26 mouse cellular contexts compared by ENCODE assay signal in the genomic region with DNA sequence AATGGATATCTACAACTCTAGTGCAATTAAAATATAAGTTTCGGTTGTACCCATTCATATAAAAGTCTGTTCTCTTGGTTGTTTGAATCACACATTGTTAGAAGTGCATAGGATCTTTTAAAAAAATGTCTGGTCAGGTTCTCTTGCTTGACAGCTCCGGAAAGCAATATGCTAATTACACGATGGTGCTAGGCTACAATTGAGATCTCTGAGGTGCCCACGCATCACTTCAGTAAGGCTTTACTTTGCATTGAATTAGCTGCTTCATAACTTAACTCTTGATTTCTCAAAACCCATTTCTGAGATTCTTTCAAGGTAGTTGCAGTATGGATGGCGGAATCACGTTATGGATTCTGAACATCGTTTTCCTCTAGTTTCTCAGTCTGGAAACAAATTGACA. TPM values are rescaled to one million over a fixed set of nuclear protein-coding genes. Genes with fewer than 3 reads are reported as not detected.
DNase-seq lines count a peak whose midpoint lies in the region; ATAC-seq and TF ChIP-seq lines count a peak whose summit lies in the region.
"Had no signal": no experiment of that assay in that cellular context is flagged by ENCODE, and none has a peak within 500 bp of the region (broad histone marks: within the 10 kb centered on the region; RNA-seq: fewer than 3 reads in every experiment).

No protein-coding gene starts in this region.

- H3K9me3 ChIP-seq in midbrain, embryonic 15.5 days = no peaks in the 10 kb centered on the region
- no peaks in the 10 kb centered on the region for H3K9me3 ChIP-seq in midbrain, postnatal 0 days (ENCODE audit: low read length)
- H3K9me3 ChIP-seq: embryonic facial prominence, embryonic 12.5 days; forebrain, embryonic 15.5 days had no signal

- peaks cover 26% of the 10 kb centered on the region for H3K4me1 ChIP-seq in midbrain, embryonic 15.5 days
- peaks cover 8% of the 10 kb centered on the region; the same call in 1 of the 2 replicates for H3K4me1 ChIP-seq in midbrain, postnatal 0 days (ENCODE audit: insufficient read depth, low read length)
- H3K4me1 ChIP-seq: embryonic facial prominence, embryonic 10.5 days had no signal

- no peak overlapping the region for H3K4me2 ChIP-seq in midbrain, embryonic 15.5 days
- H3K4me2 ChIP-seq in midbrain, postnatal 0 days (ENCODE audit: low read depth, low read length, poor library complexity, severe bottlenecking) = no peak overlapping the region
- H3K4me2 ChIP-seq: embryonic facial prominence, embryonic 12.5 days; forebrain, embryonic 13.5 days; forebrain, embryonic 15.5 days had no signal

- H3K27ac ChIP-seq in layer of hippocampus, adult 2 months = peak overlapping the region; percentile 32
- H3K27ac ChIP-seq in midbrain, embryonic 15.5 days = peak overlapping the region; percentile 36
- H3K27ac ChIP-seq in midbrain, postnatal 0 days (ENCODE audit: low read depth, low read length) = no peak overlapping the region
- H3K27ac ChIP-seq: embryonic facial prominence, embryonic 10.5 days; embryonic facial prominence, embryonic 12.5 days; forebrain, embryonic 13.5 days had no signal

- no peak for DNase-seq in frontal cortex, postnatal 10 days (ENCODE audit: low spot score in 2 of 2)
- no peak for DNase-seq in layer of hippocampus, adult 2 months (ENCODE audit: low spot score in 2 of 2)
- DNase-seq in layer of hippocampus, postnatal 10 days (ENCODE audit: low spot score in 2 of 2) = no peak
- DNase-seq in midbrain, postnatal 0 days (ENCODE audit: low spot score) = no peak
- DNase-seq in right cerebral cortex, adult 18-20 months = peak; percentile 32
- no peak for DNase-seq in right cerebral cortex, postnatal 25 days
- DNase-seq: adrenal gland, adult 8-10 months; adrenal gland, postnatal 14 days; adrenal gland, postnatal 36 days; B cell, adult 2 months; cerebellum, adult 11-12 months; cerebellum, adult 2 months; cerebellum, adult 9-10 months; cerebellum, postnatal 10 days; cerebellum, postnatal 25 days had no signal

- ATAC-seq in frontal cortex, adult (ENCODE audit: low TSS enrichment) = peak; percentile 84
- no peak for ATAC-seq in midbrain, embryonic 15.5 days (replicated peaks)
- no peak for ATAC-seq in midbrain, postnatal 0 days (ENCODE audit: low FRiP score)
- ATAC-seq: activated CD4-positive, CD25-positive, alpha-beta regulatory T cell, adult 4 months; CD4-positive, CD25-positive, alpha-beta regulatory T cell, adult 4 months; Patski had no signal

- H3K27me3 ChIP-seq in midbrain, embryonic 15.5 days (replicated peaks) = no peaks in the 10 kb centered on the region
- H3K27me3 ChIP-seq in midbrain, postnatal 0 days (ENCODE audit: insufficient read depth, low read length) = no peaks in the 10 kb centered on the region
- H3K27me3 ChIP-seq: CH12.LX; embryonic facial prominence, embryonic 12.5 days; forebrain, embryonic 15.5 days had no signal

- WGBS in midbrain, embryonic 15.5 days = 65% methylated on average over 7 of the region's 7 CpGs
- WGBS in midbrain, postnatal 0 days = 60% methylated on average over 7 of the region's 7 CpGs

- TF ChIP-seq CTCF in layer of hippocampus, adult 2 months (conservative IDR thresholded peaks at IDR 0.05) = no peak
- no peak for TF ChIP-seq CTCF in midbrain, postnatal 0 days (IDR thresholded peaks at IDR 0.05)

- H3K36me3 ChIP-seq in midbrain, embryonic 15.5 days (replicated peaks) = no peaks in the 10 kb centered on the region
- no peaks in the 10 kb centered on the region for H3K36me3 ChIP-seq in midbrain, postnatal 0 days (ENCODE audit: insufficient read depth, low read length)
- H3K36me3 ChIP-seq: embryonic facial prominence, embryonic 10.5 days; embryonic facial prominence, embryonic 12.5 days; forebrain, embryonic 15.5 days; G1E had no signal

- no peak overlapping the region for H3K4me3 ChIP-seq in layer of hippocampus, adult 2 months
- H3K4me3 ChIP-seq in midbrain, embryonic 15.5 days = no peak overlapping the region
- no peak overlapping the region for H3K4me3 ChIP-seq in midbrain, postnatal 0 days (ENCODE audit: low read depth, low read length)
- H3K4me3 ChIP-seq: embryonic facial prominence, embryonic 10.5 days; embryonic facial prominence, embryonic 12.5 days; forebrain, embryonic 13.5 days; forebrain, embryonic 15.5 days had no signal

- no peak overlapping the region for H3K9ac ChIP-seq in midbrain, embryonic 15.5 days
- H3K9ac ChIP-seq in midbrain, postnatal 0 days (replicated peaks; ENCODE audit: low read length, poor library complexity, severe bottlenecking) = no peak overlapping the region
- H3K9ac ChIP-seq: embryonic facial prominence, embryonic 12.5 days; forebrain, embryonic 13.5 days; forebrain, embryonic 15.5 days had no signal

RNA-seq across cellular contexts. Expression of a gene that starts 21.7 kb away (rescaled TPM):
- total RNA-seq in layer of hippocampus, adult 2 months (2021) = under 1 TPM; 0.08 to 0.22 TPM
- under 1 TPM; 0.45 to 0.46 TPM for total RNA-seq in layer of hippocampus, postnatal 10 days (2021)
- polyA plus RNA-seq in midbrain, embryonic 15.5 days (2015; fragmentation: Nextera tagmentation; extraction: Ambion mirVana) = 0.97 and 1.5 TPM in 2 replicates
- total RNA-seq in midbrain, postnatal 0 days (2014; rRNA removed) = 0.88 and 1.1 TPM in 2 replicates
- 0.54 and 0.74 TPM in 2 replicates for polyA plus RNA-seq in midbrain, postnatal 0 days (2015; fragmentation: Nextera tagmentation; extraction: Ambion mirVana)
- total RNA-seq: adrenal gland, postnatal 14 days; adrenal gland, postnatal 36 days; CH12.LX had no signal
- polyA plus RNA-seq: activated CD4-positive, CD25-positive, alpha-beta regulatory T cell, adult 4 months; CD4-positive, CD25-positive, alpha-beta regulatory T cell, adult 4 months; embryonic facial prominence, embryonic 10.5 days; G1E; Patski had no signal
